Mouse (Mus musculus) embryonic facial prominence, embryonic 12.5 days (tissue): ENCODE measurements around the gene Sult5a1. TPM values are rescaled to one million over a fixed set of nuclear protein-coding genes. Genes with fewer than 3 reads are reported as not detected.

Experiments used
- ATAC-seq: fragments of 200-750 bp; cut with Nextera tagmentation; 2 replicates; pipeline ENCODE4 v1.8.0; 2017; ENCODE audit not compliant: insufficient number of reproducible peaks, insufficient read depth, low FRiP score, low TSS enrichment
- H3K27ac ChIP-seq: fragments of 300-500 bp; sonication (generic); 2 replicates; pipeline ENCODE4 v1.5.1; 2016; ENCODE audit warnings: mild to moderate bottlenecking
- H3K27me3 ChIP-seq: fragments of 300-500 bp; sonication (generic); 2 replicates; pipeline ENCODE4 v1.6.1; 2016; ENCODE audit warnings: mild to moderate bottlenecking, moderate library complexity
- H3K36me3 ChIP-seq: fragments of 300-500 bp; sonication (generic); 2 replicates; pipeline ENCODE4 v1.6.1; 2016; ENCODE audit warnings: mild to moderate bottlenecking
- H3K4me1 ChIP-seq: fragments of 300-500 bp; sonication (generic); 2 replicates; pipeline ENCODE4 v1.6.1; 2016
- H3K4me2 ChIP-seq: fragments of 300-500 bp; sonication (generic); replicated peaks from 2 replicates; pipeline ENCODE4 v1.6.1; 2016; ENCODE audit warnings: mild to moderate bottlenecking, moderate library complexity
- H3K4me3 ChIP-seq: fragments of 300-500 bp; sonication (generic); 2 replicates; pipeline ENCODE4 v1.5.1; 2016; ENCODE audit warnings: mild to moderate bottlenecking
- H3K9ac ChIP-seq: fragments of 300-500 bp; sonication (generic); 2 replicates; pipeline ENCODE4 v1.6.1; 2016; ENCODE audit warnings: mild to moderate bottlenecking, moderate library complexity
- H3K9me3 ChIP-seq: fragments of 300-500 bp; sonication (generic); 2 replicates; pipeline ENCODE4 v1.6.1; 2016; ENCODE audit warnings: mild to moderate bottlenecking, moderate library complexity
- WGBS: fragments of 180-500 bp; shearing (Covaris S2); methylation state at CpG from one replicate; pipeline ENCODE4 v1.1.7; 2016; 5-methylcytosine and 5-hydroxymethylcytosine counted together
- microRNA-seq: library from miRNA; unstranded; fragments of <30 nt; microRNA quantifications from one replicate; pipeline ENCODE4, GENCODE M21; 2017
- polyA plus RNA-seq: library from polyadenylated mRNA; unstranded; fragments of >200 nt; fragmentation: Nextera tagmentation; extraction: Ambion mirVana; gene quantifications from 2 replicates; pipeline ENCODE4 v1.2.1, GENCODE M21; 2016

Gene Sult5a1
- polyA plus RNA-seq, 1 experiment from 2014 or later, result 19.2 TPM

GRCm38 (mm10) chr8:123097216-123097615 lies 60.9 kb downstream of the Sult5a1 start:
- H3K9me3 ChIP-seq, result no peaks in the 10 kb centered on the region
- no peak overlapping the region for H3K27ac ChIP-seq
- H3K4me2 ChIP-seq, result no peak overlapping the region
- no peak overlapping the region for H3K9ac ChIP-seq
- H3K36me3 ChIP-seq, result peaks cover 45% of the 10 kb centered on the region
- H3K4me3 ChIP-seq, result no peak overlapping the region
- WGBS, result 87% methylated on average over 11 of the region's 11 CpGs
- no peaks in the 10 kb centered on the region for H3K4me1 ChIP-seq
- H3K27me3 ChIP-seq, result no peaks in the 10 kb centered on the region
- ATAC-seq, result no peak

Small RNA genes lying within 50 kb of the gene (microRNA-seq; reads per million reads assigned to microRNA genes)
- gene Mir7079, result not detected
- not detected for gene Mir7080

Other genes with a start within 250 kb of the Sult5a1 start
- gene Ankrd11, start 116.0 kb downstream of the Sult5a1 start, polyA plus RNA-seq, result 73.1 and 102 TPM in 2 replicates
- 55.5 and 58.2 TPM in 2 replicates for gene Spg7, start 95.4 kb downstream of the Sult5a1 start, polyA plus RNA-seq
- gene Rpl13, start 56.0 kb downstream of the Sult5a1 start, polyA plus RNA-seq, result 1,455 and 1,462 TPM in 2 replicates
- 0.59 and 1.4 TPM in 2 replicates for gene Cpne7, start 40.9 kb downstream of the Sult5a1 start, polyA plus RNA-seq
- gene Dpep1, start 27.9 kb upstream of the Sult5a1 start, polyA plus RNA-seq, result 1.6 and 2.3 TPM in 2 replicates
- gene Chmp1a, start 54.4 kb upstream of the Sult5a1 start, polyA plus RNA-seq, result 142 and 152 TPM in 2 replicates
- 5.9 and 7.0 TPM in 2 replicates for gene Spata33, start 54.5 kb upstream of the Sult5a1 start, polyA plus RNA-seq
- gene Cdk10, start 66.5 kb upstream of the Sult5a1 start, polyA plus RNA-seq, result 38.5 and 40.6 TPM in 2 replicates
- gene Spata2l, start 77.9 kb upstream of the Sult5a1 start, polyA plus RNA-seq, result 2.9 and 3.3 TPM in 2 replicates
- gene Zfp276, start 95.9 kb upstream of the Sult5a1 start, polyA plus RNA-seq, result 34.3 and 36.6 TPM in 2 replicates
- gene Vps9d1, start 96.0 kb upstream of the Sult5a1 start, polyA plus RNA-seq, result 35.1 and 37.2 TPM in 2 replicates
- 31.9 and 34.0 TPM in 2 replicates for gene Fanca, start 160.3 kb upstream of the Sult5a1 start, polyA plus RNA-seq
- gene Spire2, start 174.4 kb upstream of the Sult5a1 start, polyA plus RNA-seq, result 5.1 and 6.3 TPM in 2 replicates
- 172 and 186 TPM in 2 replicates for gene Tcf25, start 215.4 kb upstream of the Sult5a1 start, polyA plus RNA-seq
- gene Mc1r, start 248.8 kb upstream of the Sult5a1 start, polyA plus RNA-seq, result 0.15 and 0.17 TPM in 2 replicates